Mouse (Mus musculus): ENCODE measurements around the gene Atp23. TPM values are rescaled to one million over a fixed set of nuclear protein-coding genes. Genes with fewer than 3 reads are reported as not detected.

The Atp23 gene
- polyA plus RNA-seq, 1 experiment from 2014 or later = 15.0 TPM

DNA sequence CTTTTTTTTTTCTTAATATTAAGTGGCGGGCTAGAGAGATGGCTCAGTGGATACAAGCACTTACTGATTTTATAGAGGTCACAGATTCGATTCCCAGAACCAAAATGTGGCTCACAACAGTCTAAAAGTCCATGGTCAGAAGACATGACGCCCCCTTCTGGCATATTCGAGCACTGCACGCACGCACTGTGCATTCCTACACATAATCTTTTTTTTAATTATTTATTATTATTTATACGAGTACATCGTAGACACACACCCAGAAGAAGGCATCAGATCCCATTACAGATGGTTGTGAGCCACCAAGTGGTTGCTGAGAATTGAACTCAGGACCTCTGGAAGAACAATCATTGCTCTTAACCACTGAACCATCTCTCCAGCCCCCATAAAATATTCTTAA lies 3.9 kb upstream of the Atp23 start:
- peak overlapping the region; percentile 77; the same call in 1 of the 2 replicates for H3K27ac ChIP-seq (replicated peaks)
- peak overlapping the region; percentile 43 for H3K4me3 ChIP-seq
- peak overlapping the region; percentile 57 for H3K4me2 ChIP-seq (replicated peaks)
- H3K9me3 ChIP-seq = no peaks in the 10 kb centered on the region
- 73% methylated on average over 8 of the region's 8 CpGs for WGBS
- peaks cover under 1% of the 10 kb centered on the region; the same call in 1 of the 2 replicates for H3K27me3 ChIP-seq
- no peak overlapping the region for H3K9ac ChIP-seq (replicated peaks)
- no peak for ATAC-seq (ENCODE audit: low FRiP score, low read depth)
- H3K36me3 ChIP-seq = no peaks in the 10 kb centered on the region
- peaks cover 10% of the 10 kb centered on the region for H3K4me1 ChIP-seq

GRCm38 (mm10) chr10:126904221-126904620 lies 3.1 kb upstream of the Atp23 start:
- Histone ChIP-seq H3K4me2 (replicated peaks) (no peak overlapping the region), H3K9me3 (no peaks in the 10 kb centered on the region), H3K27ac (replicated peaks) (no peak overlapping the region), H3K4me3 (no peak overlapping the region), H3K4me1 (peaks cover 10% of the 10 kb centered on the region), H3K27me3 (peaks cover 4% of the 10 kb centered on the region; the same call in 1 of the 2 replicates), H3K9ac (replicated peaks) (no peak overlapping the region), H3K36me3 (no peaks in the 10 kb centered on the region)
- no peak for ATAC-seq (ENCODE audit: low FRiP score, low read depth)
- WGBS = 33% methylated on average over 5 of the region's 5 CpGs

- H3K4me3 ChIP-seq = peak overlapping the region; percentile 76
- ATAC-seq (ENCODE audit: low FRiP score, low read depth) = peak; percentile 21; the same call in 1 of the 2 replicates
- WGBS = under 1% methylated on average over 4 of the region's 4 CpGs
Measured at GRCm38 (mm10) chr10:126901488-126901843, 311 bp upstream of the Atp23 start.

GRCm38 (mm10) chr10:126895891-126896290 lies 5.3 kb downstream of the Atp23 start:
- Histone ChIP-seq H3K27me3 (peaks cover 4% of the 10 kb centered on the region; the same call in 1 of the 2 replicates), H3K36me3 (peaks cover 26% of the 10 kb centered on the region), H3K4me1 (peaks cover 6% of the 10 kb centered on the region), H3K9ac (replicated peaks) (no peak overlapping the region), H3K9me3 (no peaks in the 10 kb centered on the region), H3K4me3 (no peak overlapping the region), H3K4me2 (replicated peaks) (no peak overlapping the region), H3K27ac (replicated peaks) (no peak overlapping the region)
- WGBS = 59% methylated on average over 6 of the region's 6 CpGs
- ATAC-seq (ENCODE audit: low FRiP score, low read depth) = no peak

More at GRCm38 (mm10) chr10:126901488-126901843, 311 bp upstream of the Atp23 start:
- no peaks in the 10 kb centered on the region for H3K9me3 ChIP-seq
- H3K36me3 ChIP-seq = no peaks in the 10 kb centered on the region
- no peak overlapping the region for H3K9ac ChIP-seq (replicated peaks)
- peaks cover 4% of the 10 kb centered on the region; the same call in 1 of the 2 replicates for H3K27me3 ChIP-seq
- peak overlapping the region; percentile 97 for H3K4me2 ChIP-seq (replicated peaks)
- peaks cover 10% of the 10 kb centered on the region for H3K4me1 ChIP-seq
- no peak overlapping the region for H3K27ac ChIP-seq (replicated peaks)

- Histone ChIP-seq H3K9me3 (no peaks in the 10 kb centered on the region), H3K9ac (replicated peaks) (no peak overlapping the region), H3K4me2 (replicated peaks) (no peak overlapping the region), H3K27me3 (no peaks in the 10 kb centered on the region), H3K27ac (replicated peaks) (no peak overlapping the region), H3K4me3 (no peak overlapping the region), H3K4me1 (no peaks in the 10 kb centered on the region), H3K36me3 (peaks cover 42% of the 10 kb centered on the region)
- no peak for ATAC-seq (ENCODE audit: low FRiP score, low read depth)
- 94% methylated on average over 15 of the region's 15 CpGs for WGBS
Measured at GRCm38 (mm10) chr10:126894061-126894460, 7.1 kb downstream of the Atp23 start.

GRCm38 (mm10) chr10:126893145-126893544 lies 8.0 kb downstream of the Atp23 start:
- H3K27me3 ChIP-seq = no peaks in the 10 kb centered on the region
- ATAC-seq (ENCODE audit: low FRiP score, low read depth) = no peak
- no peak overlapping the region for H3K27ac ChIP-seq (replicated peaks)
- H3K9me3 ChIP-seq = no peaks in the 10 kb centered on the region
- peaks cover 50% of the 10 kb centered on the region for H3K36me3 ChIP-seq
- no peak overlapping the region for H3K4me2 ChIP-seq (replicated peaks)
- H3K9ac ChIP-seq (replicated peaks) = no peak overlapping the region
- WGBS = 96% methylated on average over 7 of the region's 7 CpGs
- H3K4me1 ChIP-seq = no peaks in the 10 kb centered on the region
- H3K4me3 ChIP-seq = no peak overlapping the region

DNA sequence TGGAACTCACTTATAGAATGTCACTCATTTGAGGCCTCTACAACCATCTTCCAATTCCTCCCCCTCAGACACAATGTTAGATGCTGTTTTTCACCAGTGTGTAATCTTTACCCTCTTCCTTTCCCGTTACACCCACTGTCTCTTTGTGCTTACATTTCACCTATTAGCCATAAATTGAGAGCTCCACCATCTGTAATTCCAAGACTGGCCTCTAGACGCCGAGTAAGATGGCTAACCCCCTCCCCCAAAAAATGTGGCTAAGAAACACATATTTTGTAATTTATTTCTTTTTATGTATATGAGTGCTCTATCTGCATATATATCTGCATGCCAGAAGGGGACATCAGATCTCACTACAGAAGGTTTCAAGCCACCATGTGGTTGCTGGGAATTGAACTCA lies 27.4 kb downstream of the Atp23 start:
- Histone ChIP-seq H3K36me3 (no peaks in the 10 kb centered on the region), H3K4me1 (0 out of 2 replicates have a peak, but pooled peaks cover 4% of the 10 kb centered on the region), H3K4me2 (replicated peaks) (no peak overlapping the region), H3K9ac (replicated peaks) (no peak overlapping the region), H3K27me3 (no peaks in the 10 kb centered on the region; the same call in 1 of the 2 replicates), H3K4me3 (no peak overlapping the region), H3K9me3 (no peaks in the 10 kb centered on the region), H3K27ac (replicated peaks) (no peak overlapping the region)
- no peak for ATAC-seq (ENCODE audit: low FRiP score, low read depth)
- 82% methylated on average over 3 of the region's 3 CpGs for WGBS

DNA sequence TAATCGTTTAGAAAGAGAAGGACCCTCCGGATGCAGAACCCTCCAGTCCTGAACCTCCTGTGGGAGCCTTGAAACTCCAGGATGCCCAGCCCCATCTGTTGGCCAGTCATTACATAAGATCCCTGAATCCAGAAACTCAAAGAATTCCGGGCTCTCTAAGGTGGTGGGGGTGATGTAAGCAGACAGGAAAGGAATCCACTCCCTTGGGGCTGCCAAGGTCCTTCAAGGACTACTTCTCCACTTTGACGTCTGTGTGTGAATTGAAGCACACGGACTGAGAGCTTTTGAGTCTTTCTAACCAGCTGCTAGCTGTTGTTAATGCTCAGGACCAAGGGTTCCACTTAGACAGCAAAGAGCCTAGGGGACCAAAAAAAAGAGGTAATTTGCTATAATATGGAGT lies 28.9 kb downstream of the Atp23 start:
- 72% methylated on average over 5 of the region's 5 CpGs for WGBS
- no peaks in the 10 kb centered on the region for H3K9me3 ChIP-seq
- no peak for ATAC-seq (ENCODE audit: low FRiP score, low read depth)
- H3K27me3 ChIP-seq = no peaks in the 10 kb centered on the region; the same call in 1 of the 2 replicates
- H3K27ac ChIP-seq (replicated peaks) = no peak overlapping the region
- no peak overlapping the region for H3K4me3 ChIP-seq
- H3K4me1 ChIP-seq = 0 out of 2 replicates have a peak, but pooled peaks cover 4% of the 10 kb centered on the region
- no peak overlapping the region for H3K4me2 ChIP-seq (replicated peaks)
- H3K36me3 ChIP-seq = no peaks in the 10 kb centered on the region
- H3K9ac ChIP-seq (replicated peaks) = no peak overlapping the region

DNA sequence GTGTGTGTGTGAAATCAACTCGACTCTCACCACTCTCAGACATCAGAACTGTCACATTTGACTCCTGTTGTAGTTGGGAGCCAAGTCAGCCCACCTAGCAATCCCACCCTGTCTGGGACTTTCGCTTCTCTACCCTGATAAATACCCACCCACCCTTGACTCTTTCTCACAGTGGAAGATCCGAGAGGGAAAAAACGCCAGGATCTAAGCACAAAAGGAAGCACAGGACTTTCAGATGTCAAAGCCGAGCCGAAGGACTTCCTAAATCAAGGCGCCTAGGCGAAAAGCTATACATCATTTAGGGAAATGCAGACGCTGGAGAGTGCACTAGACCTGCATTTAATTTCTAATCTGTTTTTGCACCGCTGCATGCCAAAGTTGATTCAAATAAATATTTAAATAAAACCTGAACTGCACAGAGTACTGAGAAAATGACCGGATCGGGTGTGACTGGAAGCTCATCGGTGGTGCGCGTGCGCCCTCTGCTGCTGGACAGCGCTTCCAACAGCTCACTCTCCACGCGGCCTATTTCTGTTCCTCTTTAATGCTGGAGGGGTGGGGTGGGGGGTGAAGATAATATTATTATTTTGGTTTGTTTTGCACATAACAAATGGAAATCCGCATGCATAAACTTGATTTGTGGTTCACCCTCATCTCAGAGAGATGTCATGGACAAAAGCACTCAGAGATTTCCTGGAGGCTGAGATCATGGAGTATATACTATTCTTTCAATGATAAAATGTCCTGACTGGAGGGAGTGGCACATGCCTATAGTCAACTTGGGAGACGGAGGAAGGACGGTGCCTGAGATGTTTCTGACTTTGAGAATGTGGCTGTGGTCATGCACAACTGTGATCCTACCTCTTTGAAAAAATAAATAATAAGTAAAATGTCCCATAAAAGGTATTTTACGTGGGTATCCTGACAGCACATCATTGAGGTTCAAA lies 31.5 kb downstream of the Atp23 start:
- 0 out of 2 replicates have a peak, but pooled peaks cover 4% of the 10 kb centered on the region for H3K4me1 ChIP-seq
- H3K9ac ChIP-seq (replicated peaks) = no peak overlapping the region
- WGBS = 28% methylated on average over 23 of the region's 23 CpGs
- peak; percentile 70 for ATAC-seq (ENCODE audit: low FRiP score, low read depth)
- H3K4me3 ChIP-seq = 0 out of 2 replicates have a peak overlapping the region, but pooled peaks have one; percentile 12
- H3K9me3 ChIP-seq = no peaks in the 10 kb centered on the region
- H3K27ac ChIP-seq (replicated peaks) = no peak overlapping the region
- no peaks in the 10 kb centered on the region; the same call in 1 of the 2 replicates for H3K27me3 ChIP-seq
- H3K36me3 ChIP-seq = no peaks in the 10 kb centered on the region
- peak overlapping the region; percentile 43 for H3K4me2 ChIP-seq (replicated peaks)

DNA sequence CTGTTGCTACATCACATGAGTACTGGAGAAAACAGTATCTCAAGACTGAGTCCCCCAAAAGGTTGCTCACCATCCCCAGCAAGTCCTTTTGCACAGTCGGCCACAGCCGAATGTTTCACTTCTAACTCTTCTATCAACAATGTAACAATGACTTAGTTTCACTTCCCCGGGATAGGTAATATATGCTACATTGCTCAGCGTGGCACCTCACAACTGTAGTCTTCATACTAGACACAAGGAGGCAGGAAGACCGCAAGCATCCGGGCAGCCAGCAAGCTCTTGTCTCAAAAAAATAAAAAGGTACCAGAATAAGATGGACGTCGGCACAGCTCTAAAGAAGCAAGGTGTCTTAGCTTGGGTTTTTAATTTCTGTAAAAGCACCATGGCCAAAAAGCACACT lies 35.9 kb downstream of the Atp23 start:
- H3K4me1 ChIP-seq = 0 out of 2 replicates have a peak, but pooled peaks cover 4% of the 10 kb centered on the region
- no peak for ATAC-seq (ENCODE audit: low FRiP score, low read depth)

DNA sequence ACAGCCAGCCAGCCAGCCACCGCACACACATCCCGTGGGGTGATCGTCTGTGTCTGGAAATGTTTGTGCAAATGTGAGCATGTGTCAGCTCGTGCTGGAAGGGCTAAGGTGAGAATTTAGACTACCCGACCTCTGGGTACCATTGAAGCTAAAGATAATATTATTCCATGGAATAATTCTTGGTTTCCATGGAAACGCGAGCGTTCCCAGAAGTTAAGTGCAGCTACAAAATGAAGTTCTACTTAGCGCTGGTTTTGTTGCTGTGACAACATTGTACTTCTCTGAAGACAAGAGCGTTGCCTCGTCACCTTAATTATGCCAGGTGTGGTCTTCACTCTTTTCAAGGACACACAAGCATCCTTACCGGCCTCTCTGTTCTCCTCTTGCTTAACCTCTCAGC lies 39.0 kb downstream of the Atp23 start:
- H3K4me3 ChIP-seq = no peak overlapping the region
- H3K27ac ChIP-seq (replicated peaks) = no peak overlapping the region
- H3K9me3 ChIP-seq = no peaks in the 10 kb centered on the region
- no peak overlapping the region for H3K4me2 ChIP-seq (replicated peaks)
- ATAC-seq (ENCODE audit: low FRiP score, low read depth) = no peak
- no peaks in the 10 kb centered on the region for H3K27me3 ChIP-seq
- no peaks in the 10 kb centered on the region for H3K4me1 ChIP-seq
- no peaks in the 10 kb centered on the region for H3K36me3 ChIP-seq
- WGBS = 76% methylated on average over 12 of the region's 12 CpGs
- H3K9ac ChIP-seq (replicated peaks) = no peak overlapping the region

More for the DNA sequence above, 35.9 kb downstream of the Atp23 start:
- no peaks in the 10 kb centered on the region for H3K36me3 ChIP-seq
- H3K27me3 ChIP-seq = no peaks in the 10 kb centered on the region
- no peak overlapping the region for H3K27ac ChIP-seq (replicated peaks)
- H3K9ac ChIP-seq (replicated peaks) = no peak overlapping the region
- 93% methylated on average over 8 of the region's 8 CpGs for WGBS
- no peaks in the 10 kb centered on the region for H3K9me3 ChIP-seq
- H3K4me3 ChIP-seq = no peak overlapping the region
- no peak overlapping the region for H3K4me2 ChIP-seq (replicated peaks)

DNA sequence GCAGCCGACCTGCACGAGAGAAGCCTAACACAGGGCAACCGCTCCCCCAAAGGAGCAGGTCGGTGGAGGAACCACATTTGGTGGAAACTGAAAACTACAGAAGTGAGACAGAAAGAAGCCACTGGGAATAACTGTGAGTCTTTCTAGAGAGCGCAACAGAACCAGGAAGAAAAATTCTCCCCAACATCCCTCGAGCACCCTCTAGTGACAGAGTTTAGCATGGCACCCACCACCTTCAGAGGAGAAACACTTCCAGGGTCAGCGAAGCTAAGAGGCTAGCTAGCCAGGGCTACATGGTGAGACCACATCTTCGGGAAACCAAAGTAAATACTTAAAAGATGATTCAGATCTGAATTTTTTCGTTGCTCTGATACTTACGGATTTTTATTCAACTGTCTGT lies 47.9 kb downstream of the Atp23 start:
- ATAC-seq (ENCODE audit: low FRiP score, low read depth) = no peak
- no peaks in the 10 kb centered on the region for H3K36me3 ChIP-seq
- WGBS = 86% methylated on average over 10 of the region's 10 CpGs

More for the DNA sequence above, 47.9 kb downstream of the Atp23 start:
- no peaks in the 10 kb centered on the region for H3K4me1 ChIP-seq
- H3K4me2 ChIP-seq (replicated peaks) = no peak overlapping the region
- no peak overlapping the region for H3K4me3 ChIP-seq
- H3K9ac ChIP-seq (replicated peaks) = no peak overlapping the region
- H3K27ac ChIP-seq (replicated peaks) = no peak overlapping the region
- H3K9me3 ChIP-seq = no peaks in the 10 kb centered on the region
- no peaks in the 10 kb centered on the region for H3K27me3 ChIP-seq
